Mouse (Mus musculus) intestine, embryonic 15.5 days (tissue): Measurements from ENCODE around the gene 2610002M06Rik. TPM values are rescaled to one million over a fixed set of nuclear protein-coding genes. Genes with fewer than 3 reads are reported as not detected.

Experiments
- polyA plus RNA-seq: library from polyadenylated mRNA; unstranded; fragments of >200 nt; fragmentation: Nextera tagmentation; extraction: Ambion mirVana; gene quantifications from 2 replicates; pipeline ENCODE4 v1.2.1, GENCODE M21; 2015

The 2610002M06Rik gene
- polyA plus RNA-seq, 1 experiment from 2014 or later: 13.5 TPM

Other genes with a start within 250 kb of the 2610002M06Rik start
- not detected in 2 replicates for gene Tbx22, start 148.4 kb downstream of the 2610002M06Rik start, polyA plus RNA-seq
- gene Tent5d, start 23.7 kb downstream of the 2610002M06Rik start, polyA plus RNA-seq: not detected in 2 replicates
- gene Gm732, start 132.1 kb upstream of the 2610002M06Rik start, polyA plus RNA-seq: not detected in 2 replicates